Mouse (Mus musculus): ENCODE data around the gene Hcfc1.

The Hcfc1 gene

GRCm38 (mm10) chrX:73941860-73942259 lies 24.3 kb downstream of the Hcfc1 start:
- DNase-seq (ENCODE audit: low read depth), result no peak

- no peak for DNase-seq (ENCODE audit: low read depth)
Measured at GRCm38 (mm10) chrX:73931871-73932270, 34.3 kb downstream of the Hcfc1 start.

DNA sequence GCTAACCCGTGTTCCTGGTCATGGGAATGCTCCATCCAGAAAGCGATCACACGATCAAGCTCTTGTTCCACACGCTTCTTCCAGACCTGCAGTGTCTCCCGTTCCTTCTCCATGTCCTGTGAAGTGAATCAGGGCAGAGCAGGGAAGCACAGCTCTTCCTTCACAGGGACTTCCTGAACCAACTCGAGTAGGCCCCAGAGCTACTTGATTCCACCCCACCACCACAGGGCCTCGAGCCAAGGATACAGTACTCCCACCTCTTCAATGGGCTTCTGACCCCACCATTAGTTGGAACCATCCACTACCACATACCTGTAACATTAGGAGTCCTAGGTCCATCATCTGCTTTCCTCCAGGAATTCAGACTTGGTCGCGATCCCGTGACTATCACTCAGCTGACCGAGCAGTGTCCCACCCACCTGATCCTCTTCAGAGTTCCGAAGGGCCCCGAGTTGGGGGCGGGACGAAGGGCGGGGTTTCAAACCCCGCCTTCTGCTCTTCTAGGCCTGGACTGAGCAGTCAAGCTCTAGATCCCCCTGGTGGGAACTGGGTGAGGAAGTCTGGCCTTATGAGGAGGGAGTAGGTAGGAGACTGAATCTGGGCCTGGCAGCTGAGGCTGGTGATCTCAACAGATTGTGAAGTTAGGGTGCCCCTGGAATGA lies 35.6 kb downstream of the Hcfc1 start, which contains the start of gene Renbp:
TSS of gene Renbp (minus strand) at position 449 of the 661 bp plus-strand sequence.
- DNase-seq (ENCODE audit: low read depth), result peak; percentile 71

GRCm38 (mm10) chrX:73922550-73922882 lies 43.6 kb downstream of the Hcfc1 start:
- no peak for DNase-seq (ENCODE audit: low read depth)

DNA sequence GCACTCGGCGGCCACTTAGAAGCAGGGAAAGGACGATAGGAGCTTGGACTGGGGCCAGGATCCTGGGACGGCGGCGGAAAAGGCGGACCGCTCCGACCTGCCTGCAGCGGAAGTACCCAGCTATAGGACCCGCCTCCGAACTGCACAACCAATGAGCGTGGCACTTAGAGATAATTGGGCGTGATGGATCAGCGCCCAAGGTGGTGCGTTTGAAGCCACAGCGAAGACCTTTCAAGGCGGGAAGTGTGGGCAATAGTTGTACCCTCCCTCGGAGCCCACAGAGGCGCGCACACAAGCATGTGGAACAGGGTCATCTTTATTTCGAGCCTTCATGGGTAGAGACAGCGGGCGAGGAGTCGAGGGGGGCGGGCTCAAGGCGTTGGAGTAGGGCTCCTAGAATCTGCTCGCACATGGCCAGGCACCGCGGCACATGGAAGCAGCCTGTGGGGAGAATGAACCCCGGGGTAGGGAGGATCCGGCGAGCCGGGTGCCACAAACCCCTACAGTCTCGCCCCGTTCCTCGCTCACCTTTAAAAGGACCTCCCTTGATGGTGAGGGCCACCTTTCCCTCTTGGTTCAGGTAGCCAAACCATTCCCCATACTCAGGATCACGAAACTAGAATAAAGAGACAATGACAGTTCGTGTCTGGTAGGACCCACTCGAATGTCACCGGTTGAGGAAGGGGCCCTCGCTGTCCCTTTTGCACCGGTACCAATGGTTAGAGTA lies 44.2 kb downstream of the Hcfc1 start, which contains the start of the genes Arhgap4 and Naa10:
TSS of gene Arhgap4 (minus strand) at position 48 of the 727 bp plus-strand sequence.
TSS of gene Naa10 (minus strand) at position 122 of the 727 bp plus-strand sequence.
- DNase-seq (ENCODE audit: low read depth), result peak; percentile 89

- no peak for DNase-seq (ENCODE audit: low read depth)
Measured at GRCm38 (mm10) chrX:73921285-73921822, 44.8 kb downstream of the Hcfc1 start.

- peak; percentile 57 for DNase-seq (ENCODE audit: low read depth)
Measured at GRCm38 (mm10) chrX:73918631-73919030, 47.5 kb downstream of the Hcfc1 start.

GRCm38 (mm10) chrX:73916945-73917344 lies 49.2 kb downstream of the Hcfc1 start:
- DNase-seq (ENCODE audit: low read depth), result no peak

- DNase-seq (ENCODE audit: low read depth), result peak; percentile 97
Measured at GRCm38 (mm10) chrX:73914827-73915703, 51.1 kb downstream of the Hcfc1 start.

- DNase-seq (ENCODE audit: low read depth), result peak; percentile 81
Measured at GRCm38 (mm10) chrX:73911588-73911987, 54.6 kb downstream of the Hcfc1 start.

DNA sequence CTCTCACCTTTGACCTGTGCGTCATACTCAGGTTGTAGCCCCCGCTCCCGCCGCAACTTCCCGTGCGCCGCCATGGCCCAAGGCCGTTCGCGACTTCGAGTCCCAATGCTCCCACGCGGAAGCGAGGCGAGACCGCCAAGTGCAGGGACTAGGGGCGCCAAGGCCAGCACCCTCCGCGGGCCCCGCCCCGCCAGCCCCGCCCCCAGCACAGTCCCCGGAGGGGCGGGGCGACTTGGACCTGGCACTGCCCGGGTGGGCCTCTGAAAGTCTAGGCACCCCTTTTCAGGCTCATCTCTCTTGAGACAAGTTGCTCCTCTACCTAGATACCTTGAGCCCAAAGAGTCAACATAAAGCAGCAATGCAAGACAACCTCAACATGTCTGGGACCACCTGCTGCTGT lies 55.0 kb downstream of the Hcfc1 start:
- DNase-seq (ENCODE audit: low read depth), result peak; percentile 79

DNA sequence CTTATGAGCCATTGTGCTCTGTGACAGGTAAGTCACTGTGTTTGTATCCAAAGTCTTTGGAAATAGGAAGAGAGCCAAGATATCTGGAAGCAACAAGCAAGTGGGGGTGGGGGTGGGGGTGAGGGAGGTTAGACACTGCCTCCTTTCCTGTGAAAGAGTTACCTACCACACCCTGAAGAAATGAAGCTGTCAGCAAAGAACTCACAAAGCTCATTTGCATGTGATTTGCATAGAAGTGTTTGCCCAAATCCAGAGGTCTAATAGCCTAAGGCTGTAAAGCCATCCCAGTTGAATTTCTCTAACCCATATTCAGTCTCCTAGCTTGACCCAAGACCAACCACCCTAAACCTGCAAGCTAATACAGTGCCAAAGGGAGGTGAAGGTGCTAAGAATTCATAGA lies 55.7 kb downstream of the Hcfc1 start:
- DNase-seq (ENCODE audit: low read depth), result peak; percentile 66

- no peak for DNase-seq (ENCODE audit: low read depth)
Measured at GRCm38 (mm10) chrX:73910049-73910448, 56.1 kb downstream of the Hcfc1 start.

DNA sequence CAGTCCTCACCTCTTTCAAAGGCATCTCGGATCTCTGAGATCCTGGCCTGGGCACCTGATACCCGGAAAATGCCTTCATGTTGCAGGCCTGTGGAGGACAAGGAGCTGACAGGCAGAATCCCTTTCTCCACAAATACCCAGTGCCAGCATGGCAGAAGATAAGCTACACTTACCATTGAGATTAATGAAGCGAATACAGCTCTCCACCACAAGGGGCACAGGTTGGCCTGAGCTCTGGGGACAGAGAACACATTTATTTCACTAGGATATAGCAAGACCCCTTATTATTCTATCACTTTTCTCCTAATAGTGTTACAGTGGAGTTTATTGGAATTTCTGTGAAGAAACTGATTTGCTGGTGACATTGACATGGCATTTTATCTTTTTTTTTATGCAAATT lies 68.2 kb downstream of the Hcfc1 start:
- DNase-seq (ENCODE audit: low read depth), result no peak

- DNase-seq (ENCODE audit: low read depth), result peak; percentile 62
Measured at GRCm38 (mm10) chrX:73895719-73896118, 70.4 kb downstream of the Hcfc1 start, which contains the start of gene L1cam. TSS of gene L1cam (minus strand) at chrX:73896105.

DNA sequence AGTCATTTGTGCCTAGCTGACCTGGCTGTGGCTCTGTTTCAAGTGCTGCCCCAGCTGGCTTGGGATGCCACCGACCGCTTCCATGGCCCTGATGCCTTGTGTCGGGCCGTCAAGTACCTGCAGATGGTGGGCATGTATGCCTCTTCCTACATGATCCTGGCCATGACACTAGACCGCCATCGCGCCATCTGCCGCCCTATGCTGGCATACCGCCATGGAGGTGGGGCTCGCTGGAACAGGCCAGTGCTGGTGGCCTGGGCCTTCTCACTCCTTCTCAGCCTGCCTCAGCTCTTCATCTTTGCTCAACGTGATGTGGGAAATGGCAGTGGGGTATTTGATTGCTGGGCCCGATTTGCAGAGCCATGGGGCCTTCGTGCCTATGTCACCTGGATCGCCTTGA lies 73.3 kb downstream of the Hcfc1 start:
- DNase-seq (ENCODE audit: low read depth), result no peak

Data from induced T-regulatory cell, adult 2 months (primary cell).